Mouse (Mus musculus) bone marrow, adult 2 months (tissue): ENCODE measurements around the gene Senp7. TPM values are rescaled to one million over a fixed set of nuclear protein-coding genes. Genes with fewer than 3 reads are reported as not detected.

Source experiments
- H3K27ac ChIP-seq: fragments of 200-500 bp; 2 replicates; pipeline ENCODE4 v1.5.1; 2012; ENCODE audit warnings: low read depth, mild to moderate bottlenecking, control low read depth, inconsistent platforms, low read length; ENCODE audit not compliant: control insufficient read depth, poor library complexity, insufficient read depth
- H3K4me1 ChIP-seq: fragments of 200-500 bp; 2 replicates; pipeline ENCODE4 v1.6.1; 2011; ENCODE audit warnings: low read length; ENCODE audit not compliant: control insufficient read depth, insufficient read depth
- H3K4me3 ChIP-seq: fragments of 200-500 bp; replicated peaks from 2 replicates; pipeline ENCODE3; 2011; ENCODE audit warnings: mild to moderate bottlenecking, low read depth, low read length, control low read depth; ENCODE audit not compliant: control insufficient read depth
- CTCF ChIP-seq: fragments of 200-500 bp; IDR thresholded peaks from 2 replicates; pipeline ENCODE4 v1.5.1; 2011; ENCODE audit warnings: low read length, control low read depth; ENCODE audit not compliant: control insufficient read depth, insufficient read depth
- POLR2A ChIP-seq: fragments of 200-500 bp; IDR thresholded peaks from 2 replicates; pipeline ENCODE4 v1.6.1; 2011; ENCODE audit warnings: low read depth, mild to moderate bottlenecking, control low read depth, low read length, borderline replicate concordance; ENCODE audit not compliant: control insufficient read depth
- WGBS: fragments of 180-500 bp; shearing (Covaris S2); methylation state at CpG from one replicate; pipeline ENCODE4 v1.1.7; 2018; 5-methylcytosine and 5-hydroxymethylcytosine counted together
- polyA plus RNA-seq: library from polyadenylated mRNA; stranded (reverse); fragments of >200 nt; gene quantifications from 2 replicates; pipeline ENCODE4 v1.2.4, GENCODE M21; 2011; ENCODE audit warnings: low replicate concordance; ENCODE audit not compliant: missing spikeins, insufficient read depth, insufficient read length

Senp7 gene
- polyA plus RNA-seq, 1 experiment = 32.6 TPM

GRCm38 (mm10) chr16:56144876-56145555 lies 96.9 kb downstream of the Senp7 start:
- H3K27ac ChIP-seq = no peak overlapping the region
- H3K4me1 ChIP-seq = no peaks in the 10 kb centered on the region
- H3K4me3 ChIP-seq = no peak overlapping the region
- TF ChIP-seq POLR2A = no peak
- no peak for TF ChIP-seq CTCF
- WGBS = 94% methylated on average over 17 of the region's 17 CpGs

- TF ChIP-seq CTCF = no peak
- no peak for TF ChIP-seq POLR2A
- WGBS = 80% methylated on average over 2 of the region's 2 CpGs
Measured at GRCm38 (mm10) chr16:56147679-56148078, 99.5 kb downstream of the Senp7 start.

GRCm38 (mm10) chr16:56163466-56163865 lies 115.3 kb downstream of the Senp7 start:
- no peak overlapping the region for H3K27ac ChIP-seq
- 92% methylated on average over 7 of the region's 7 CpGs for WGBS
- no peaks in the 10 kb centered on the region for H3K4me1 ChIP-seq
- TF ChIP-seq POLR2A (no peak), CTCF (no peak)
- no peak overlapping the region for H3K4me3 ChIP-seq

More at GRCm38 (mm10) chr16:56147679-56148078, 99.5 kb downstream of the Senp7 start:
- H3K4me1 ChIP-seq = no peaks in the 10 kb centered on the region
- no peak overlapping the region for H3K4me3 ChIP-seq
- H3K27ac ChIP-seq = no peak overlapping the region

- no peak overlapping the region for H3K27ac ChIP-seq
- no peaks in the 10 kb centered on the region for H3K4me1 ChIP-seq
- no peak for TF ChIP-seq POLR2A
- no peak for TF ChIP-seq CTCF
- no peak overlapping the region for H3K4me3 ChIP-seq
Measured at GRCm38 (mm10) chr16:56170247-56170646, 122.1 kb downstream of the Senp7 start.

- no peak for TF ChIP-seq POLR2A
- no peak for TF ChIP-seq CTCF
- Histone ChIP-seq H3K27ac (no peak overlapping the region), H3K4me1 (no peaks in the 10 kb centered on the region), H3K4me3 (no peak overlapping the region)
- 83% methylated on average over 8 of the region's 8 CpGs for WGBS
Measured at GRCm38 (mm10) chr16:56175867-56176581, 127.9 kb downstream of the Senp7 start.

- no peak for TF ChIP-seq CTCF
- TF ChIP-seq POLR2A = no peak
- Histone ChIP-seq H3K4me1 (no peaks in the 10 kb centered on the region), H3K27ac (no peak overlapping the region), H3K4me3 (no peak overlapping the region)
- WGBS = 92% methylated on average over 4 of the region's 4 CpGs
Measured at GRCm38 (mm10) chr16:56186863-56187262, 138.7 kb downstream of the Senp7 start.

GRCm38 (mm10) chr16:56188198-56188597 lies 140.1 kb downstream of the Senp7 start:
- TF ChIP-seq CTCF (no peak), POLR2A (no peak)
- Histone ChIP-seq H3K4me1 (no peaks in the 10 kb centered on the region), H3K27ac (no peak overlapping the region), H3K4me3 (no peak overlapping the region)
- 94% methylated on average over 9 of the region's 9 CpGs for WGBS

GRCm38 (mm10) chr16:56204051-56204450 lies 155.9 kb downstream of the Senp7 start, which contains the start of gene Impg2:
TSS of gene Impg2 (plus strand) at chr16:56204313.
- H3K4me1 ChIP-seq = no peaks in the 10 kb centered on the region
- 91% methylated on average over 6 of the region's 6 CpGs for WGBS
- H3K4me3 ChIP-seq = no peak within 1 kb of the TSS
- H3K27ac ChIP-seq = no peak within 1 kb of the TSS
- TF ChIP-seq CTCF (no peak), POLR2A (no peak)

- H3K4me3 ChIP-seq = no peak overlapping the region
- no peak overlapping the region for H3K27ac ChIP-seq
- 68% methylated on average over 3 of the region's 3 CpGs for WGBS
- no peak for TF ChIP-seq CTCF
- no peaks in the 10 kb centered on the region for H3K4me1 ChIP-seq
Measured at GRCm38 (mm10) chr16:56212740-56213139, 164.6 kb downstream of the Senp7 start.
